Mouse (Mus musculus): ENCODE results near the gene Camk2g.

- TF ChIP-seq ELF1 (IDR thresholded peaks at IDR 0.05; ENCODE audit: low read depth, low read length) (no peak), KAT2A (conservative IDR thresholded peaks at IDR 0.05; ENCODE audit: low read depth, low read length) (no peak), MXI1 (IDR thresholded peaks at IDR 0.05; ENCODE audit: low read depth, low read length) (no peak), MAX (IDR thresholded peaks at IDR 0.05; ENCODE audit: low read length) (no peak), EP300 (IDR thresholded peaks at IDR 0.05; ENCODE audit: low read depth in 1 of 2, low read length in 2 of 2) (no peak), CTCF (IDR thresholded peaks at IDR 0.05 in 2 of 3, conservative IDR thresholded peaks at IDR 0.05 in 1 of 3; ENCODE audit: control insufficient read depth in 1 of 3, insufficient read depth in 1 of 3, low read depth in 2 of 3, low read length in 3 of 3, poor library complexity in 1 of 3, severe bottlenecking in 1 of 3) (no peak), POLR2AphosphoS2 (IDR thresholded peaks at IDR 0.05; ENCODE audit: low read length) (no peak), MAFK (IDR thresholded peaks at IDR 0.05; ENCODE audit: borderline replicate concordance, low read depth, low read length) (no peak)
These were observed 15.4 kb downstream of the Camk2g start for GRCm38 (mm10) chr14:20778496-20778895.
